Mouse (Mus musculus) kidney, adult 2 months (tissue): ENCODE data around the gene Fam78b.

Source experiments
- CTCF ChIP-seq: fragments of 200-500 bp; conservative IDR thresholded peaks from 2 replicates; pipeline ENCODE4 v1.5.1; 2011; ENCODE audit warnings: low read depth, mild to moderate bottlenecking, control low read depth, low read length, moderate library complexity, mixed read lengths; ENCODE audit not compliant: insufficient read depth, insufficient read length
- POLR2A ChIP-seq: fragments of 200-500 bp; IDR thresholded peaks from one replicate; pipeline ENCODE4 v1.6.1; 2011; ENCODE audit warnings: low read depth, low read length, control low read depth

DNA sequence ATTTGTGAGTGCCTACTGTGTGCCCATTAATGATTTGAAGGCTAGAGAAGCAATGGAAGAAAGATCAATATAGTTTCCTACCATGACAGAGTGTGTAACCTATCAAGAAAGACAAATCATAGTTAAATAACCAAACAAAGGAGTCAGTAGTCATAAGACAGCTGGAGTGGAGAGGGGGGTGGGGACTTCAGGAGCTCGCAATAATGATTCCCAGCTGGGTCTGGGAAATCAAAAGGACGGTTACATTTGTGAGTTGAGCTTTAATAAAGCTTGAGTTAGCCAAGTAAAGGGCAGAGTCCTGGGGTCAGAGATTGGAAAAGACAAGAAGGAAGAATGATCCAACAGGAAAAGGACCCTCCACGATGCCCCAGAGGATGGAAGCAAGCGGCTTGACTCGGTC, 7.0 kb upstream of the Fam78b start:
- TF ChIP-seq POLR2A = no peak
- no peak for TF ChIP-seq CTCF
